Mouse (Mus musculus) ovary, postnatal 14 days (tissue): ENCODE measurements around the gene Gm29094.
"Not testable (repeated sequence)": the region's sequence is repeated elsewhere in the genome, so short reads cannot be mapped to it uniquely, and the experiment has no call there.

Experiments
- DNase-seq: peaks from one replicate; pipeline ENCODE4 v3.0.0; 2022; ENCODE audit warnings: low spot score

Gm29094 gene

GRCm38 (mm10) chr9:89198969-89199416 is at the start of gene Gm29094, which contains the start of gene Bcl2a1b:
Gene Gm29094 (plus strand): TSS chr9:89199379.
Gene Bcl2a1b (plus strand): TSS chr9:89199209.
- not testable (repeated sequence) for DNase-seq

GRCm38 (mm10) chr9:89172539-89172938 is 26.6 kb upstream of the Gm29094 start:
- not testable (repeated sequence) for DNase-seq

DNA sequence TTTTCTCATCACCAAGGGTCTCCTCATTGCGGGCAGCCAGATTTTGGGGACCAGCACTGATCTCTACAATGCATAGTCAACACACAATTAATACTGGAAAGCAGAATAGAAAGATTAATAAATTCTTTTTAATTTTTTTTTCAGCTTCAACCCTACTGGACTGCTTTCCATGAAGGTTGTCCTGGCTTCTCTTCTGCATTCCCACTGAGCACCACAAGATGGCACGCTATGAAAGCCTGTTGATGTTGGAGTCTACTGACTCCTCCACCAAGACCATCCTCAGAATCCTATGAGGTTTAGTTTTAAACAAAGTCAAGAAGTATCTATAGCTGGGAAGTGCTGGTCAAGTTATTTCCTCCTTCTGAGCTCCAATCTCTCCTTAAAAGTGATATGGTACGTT is 20.3 kb upstream of the Gm29094 start:
- peak; percentile 69 for DNase-seq

DNA sequence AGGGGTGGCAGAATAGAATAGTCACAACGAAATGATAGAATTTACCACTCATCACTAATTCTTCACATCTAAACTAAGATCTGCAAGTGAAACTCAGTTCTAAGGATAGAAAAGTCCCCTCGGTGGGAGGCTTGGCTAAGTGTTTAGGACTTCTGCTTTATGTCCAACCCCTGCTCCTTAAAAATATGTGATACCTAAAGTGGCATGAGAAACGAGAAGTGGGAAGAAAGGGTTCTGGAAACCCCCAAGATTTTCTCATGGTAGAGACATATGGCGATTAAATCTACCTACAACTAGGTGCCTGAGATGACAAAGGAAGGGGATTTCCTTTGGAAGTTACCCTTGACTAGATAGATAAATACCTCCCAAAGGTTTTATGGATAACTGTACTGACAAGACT is 19.7 kb upstream of the Gm29094 start:
- DNase-seq: not testable (repeated sequence)

DNA sequence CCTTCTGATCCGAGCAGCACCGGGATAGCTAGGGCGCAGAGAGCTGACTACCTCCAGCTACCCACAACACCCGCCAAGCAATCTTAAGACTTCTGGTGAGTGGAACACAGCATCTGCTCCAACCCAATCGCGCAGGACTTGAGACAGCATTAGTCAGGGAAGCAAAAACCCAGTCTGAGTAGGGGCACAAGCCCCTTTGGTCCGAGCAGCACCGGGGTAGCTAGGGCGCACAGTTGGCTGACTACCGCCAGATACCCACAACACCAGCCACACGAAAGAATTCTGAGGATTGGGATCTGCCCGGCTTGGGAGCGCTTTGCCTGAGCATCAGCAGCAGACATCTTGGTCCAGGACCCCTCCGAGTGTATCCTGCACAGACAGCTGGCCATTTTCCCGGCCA is 12.2 kb upstream of the Gm29094 start:
- DNase-seq: not testable (repeated sequence)

- not testable (repeated sequence) for DNase-seq
Observed at GRCm38 (mm10) chr9:89195483-89195882, 3.7 kb upstream of the Gm29094 start.

- DNase-seq: not testable (repeated sequence)
Observed at GRCm38 (mm10) chr9:89197509-89197908, 1.7 kb upstream of the Gm29094 start.

GRCm38 (mm10) chr9:89198349-89198748 is 830 bp upstream of the Gm29094 start:
- not testable (repeated sequence) for DNase-seq

DNA sequence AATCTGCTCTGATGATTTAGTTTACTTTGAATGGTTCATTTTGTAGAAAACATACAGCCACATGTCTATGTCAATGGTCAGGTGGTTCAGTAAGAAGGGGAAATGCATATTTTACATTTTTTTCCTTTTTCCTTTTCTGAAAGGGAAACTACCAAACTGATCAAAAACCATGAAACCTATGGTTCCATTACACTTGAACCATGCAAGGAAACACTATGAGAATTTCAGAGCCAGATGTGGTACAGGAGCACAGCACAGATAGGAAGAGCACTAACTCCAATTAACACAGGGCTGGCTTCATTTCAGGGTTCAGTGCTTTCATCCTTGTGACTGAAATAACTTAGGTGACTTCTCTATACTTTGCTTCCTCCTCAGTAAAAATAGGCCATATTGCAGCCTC is 3.1 kb downstream of the Gm29094 start:
- not testable (repeated sequence) for DNase-seq

DNA sequence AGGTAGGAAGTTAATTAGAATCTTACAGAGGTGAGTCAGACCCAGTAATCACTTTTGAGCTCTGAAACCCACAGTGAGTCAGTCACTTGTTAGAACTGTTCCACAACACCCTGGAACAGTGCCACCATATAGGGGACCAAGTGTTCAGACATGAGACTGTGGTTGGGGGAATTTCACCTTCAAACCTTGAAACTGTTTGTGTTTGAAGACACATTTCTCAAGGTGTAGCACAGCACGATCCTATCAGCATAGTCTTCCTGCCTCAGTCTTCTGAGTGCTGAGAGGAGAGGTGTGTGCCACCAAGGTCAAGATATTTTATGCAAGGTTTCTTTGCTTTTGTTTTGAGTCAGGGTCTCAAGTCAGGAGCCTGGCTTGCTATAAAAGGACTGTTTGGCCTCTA is 9.8 kb downstream of the Gm29094 start:
- not testable (repeated sequence) for DNase-seq

GRCm38 (mm10) chr9:89210353-89211064 is 11.3 kb downstream of the Gm29094 start, which contains the start of gene Mthfs:
Gene Mthfs (plus strand): TSS chr9:89210676.
- DNase-seq: not testable (repeated sequence)

DNA sequence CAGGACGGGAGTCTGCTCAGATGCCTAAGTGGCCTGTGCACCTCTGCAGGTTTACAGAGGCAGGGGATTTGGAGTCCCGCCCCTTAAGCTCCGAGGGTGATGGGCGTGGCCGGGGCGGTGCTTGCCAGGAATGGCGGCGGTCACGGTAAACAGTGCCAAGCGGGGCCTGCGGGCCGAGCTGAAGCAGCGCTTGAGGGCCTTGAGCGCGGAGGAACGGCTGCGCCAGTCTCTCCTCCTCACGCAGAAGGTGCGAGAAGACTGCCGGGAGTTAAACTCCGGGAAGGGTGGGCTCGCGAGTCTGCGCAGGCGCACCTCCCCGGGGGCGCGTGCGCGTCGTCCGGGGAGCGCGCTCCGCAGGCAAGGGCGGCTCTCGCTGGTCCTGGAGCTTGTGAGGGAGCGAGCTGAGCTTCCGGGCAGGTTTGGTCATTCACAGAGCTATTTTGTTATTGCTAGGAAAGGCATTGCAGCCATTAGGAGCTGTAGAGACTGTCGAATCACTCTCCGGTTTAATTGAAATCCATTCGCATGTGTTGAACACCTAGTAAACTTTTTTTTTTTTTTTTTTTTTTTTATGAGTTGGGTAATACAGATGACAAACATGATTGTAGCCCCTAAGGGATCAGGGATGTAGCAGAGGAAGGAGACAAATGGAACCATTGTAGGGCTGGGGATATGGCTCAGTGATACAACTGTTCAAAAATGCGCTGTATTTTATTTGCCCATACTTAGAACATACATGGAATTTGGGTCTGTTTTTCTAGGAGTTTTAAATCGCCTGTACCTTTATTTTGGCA is 12.1 kb downstream of the Gm29094 start:
- peak; percentile 85 for DNase-seq

DNA sequence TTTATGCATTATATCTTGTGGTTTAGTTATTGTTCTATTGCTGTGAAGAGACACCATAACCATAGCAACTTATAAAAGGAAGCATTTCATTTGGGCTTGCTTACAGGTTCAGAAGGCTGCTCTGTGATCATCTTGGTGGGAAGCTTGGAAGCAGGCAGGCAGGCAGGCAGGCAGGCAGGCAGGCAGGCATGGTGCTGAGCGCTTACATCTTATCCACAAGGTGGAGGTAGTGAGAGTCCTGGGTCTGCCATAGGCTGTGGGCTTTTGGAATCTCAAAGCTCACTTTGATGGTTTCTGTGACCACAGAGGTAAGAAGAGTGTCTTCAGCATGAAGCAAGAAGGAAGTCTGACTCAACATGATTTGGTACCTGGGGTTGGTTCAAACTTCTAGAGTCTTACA is 13.2 kb downstream of the Gm29094 start:
- DNase-seq: not testable (repeated sequence)

- DNase-seq: not testable (repeated sequence)
Observed at GRCm38 (mm10) chr9:89218174-89218573, 19.0 kb downstream of the Gm29094 start.

GRCm38 (mm10) chr9:89219668-89220067 is 20.5 kb downstream of the Gm29094 start:
- DNase-seq: not testable (repeated sequence)

DNA sequence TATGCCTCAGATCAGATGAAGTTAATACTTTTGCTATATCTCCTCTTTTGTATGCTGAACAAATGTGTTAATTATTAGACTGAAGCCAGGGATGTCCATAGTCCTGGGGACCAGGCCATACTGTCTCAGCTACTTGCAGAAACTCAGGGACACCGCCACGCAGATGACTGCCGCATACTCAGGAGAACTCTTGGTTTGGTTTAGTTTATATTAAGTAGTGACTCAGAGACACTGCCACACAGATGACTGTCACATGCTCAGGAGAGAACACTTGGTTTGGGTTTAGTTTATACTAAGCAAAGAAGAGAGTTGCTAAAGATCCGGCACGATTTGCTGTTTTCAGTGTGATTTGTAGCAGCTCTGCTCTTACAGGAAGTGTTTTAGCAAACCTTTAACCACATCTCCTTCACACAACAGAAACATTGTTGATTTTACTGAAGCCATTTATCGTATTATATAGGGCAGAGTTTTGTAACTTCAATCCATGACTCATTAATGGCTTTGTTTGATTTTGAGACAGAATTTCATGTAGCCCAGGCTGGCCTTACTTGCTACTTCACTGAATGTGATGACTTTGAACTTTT is 21.6 kb downstream of the Gm29094 start:
- not testable (repeated sequence) for DNase-seq

- no peak for DNase-seq
Observed at GRCm38 (mm10) chr9:89226071-89226470, 26.9 kb downstream of the Gm29094 start.

- no peak for DNase-seq
Observed at GRCm38 (mm10) chr9:89228122-89228521, 28.9 kb downstream of the Gm29094 start.

DNA sequence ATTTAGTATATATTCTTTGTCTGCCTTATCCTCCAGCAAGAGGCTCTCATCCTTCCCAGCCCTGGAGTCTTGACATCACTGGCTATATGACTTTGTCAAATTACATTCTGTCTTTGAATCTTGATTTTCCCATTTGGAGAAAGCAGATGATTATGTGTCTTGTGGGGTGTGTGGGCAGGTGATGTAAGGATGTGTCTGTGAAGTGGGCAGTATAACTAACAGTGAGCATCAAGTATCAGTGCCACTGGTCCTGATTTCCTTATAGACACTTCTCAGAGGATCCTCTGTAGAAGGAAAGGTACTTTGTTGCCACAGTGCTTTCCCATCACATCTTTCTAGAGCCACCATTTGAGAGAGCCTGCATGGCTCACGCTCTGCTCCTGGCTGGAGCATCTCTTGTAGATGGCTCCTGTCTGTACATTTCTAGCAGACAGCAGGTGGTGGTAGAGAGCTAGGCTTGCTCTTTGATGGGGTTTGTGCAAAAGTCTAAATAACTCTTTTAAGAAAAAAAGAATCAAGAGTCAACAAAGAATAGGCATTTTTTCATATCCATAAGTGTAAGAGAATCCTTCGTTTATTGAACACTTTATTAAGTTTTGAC is 31.8 kb downstream of the Gm29094 start:
- peak; percentile 33 for DNase-seq

DNA sequence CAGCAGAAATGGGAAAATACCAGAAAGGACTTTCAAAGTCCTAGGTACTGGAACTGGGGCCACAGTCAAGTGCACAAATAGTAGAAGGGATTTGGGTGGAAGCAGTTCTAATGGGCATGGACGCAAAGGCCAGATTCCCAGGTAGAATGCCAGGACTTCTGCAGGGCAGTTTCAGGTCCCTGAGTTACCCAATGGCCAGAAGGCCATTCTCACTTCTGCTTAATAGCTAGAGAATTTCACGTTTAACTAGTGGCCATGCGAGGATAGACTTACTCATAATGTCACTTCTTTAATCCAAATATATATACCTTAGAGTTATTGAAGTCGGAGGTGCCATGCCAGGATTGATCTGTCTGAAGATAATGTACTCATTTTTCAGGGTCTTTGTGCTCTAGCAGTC is 38.0 kb downstream of the Gm29094 start:
- DNase-seq: not testable (repeated sequence)

- not testable (repeated sequence) for DNase-seq
Observed at GRCm38 (mm10) chr9:89238976-89239505, 39.9 kb downstream of the Gm29094 start.

DNA sequence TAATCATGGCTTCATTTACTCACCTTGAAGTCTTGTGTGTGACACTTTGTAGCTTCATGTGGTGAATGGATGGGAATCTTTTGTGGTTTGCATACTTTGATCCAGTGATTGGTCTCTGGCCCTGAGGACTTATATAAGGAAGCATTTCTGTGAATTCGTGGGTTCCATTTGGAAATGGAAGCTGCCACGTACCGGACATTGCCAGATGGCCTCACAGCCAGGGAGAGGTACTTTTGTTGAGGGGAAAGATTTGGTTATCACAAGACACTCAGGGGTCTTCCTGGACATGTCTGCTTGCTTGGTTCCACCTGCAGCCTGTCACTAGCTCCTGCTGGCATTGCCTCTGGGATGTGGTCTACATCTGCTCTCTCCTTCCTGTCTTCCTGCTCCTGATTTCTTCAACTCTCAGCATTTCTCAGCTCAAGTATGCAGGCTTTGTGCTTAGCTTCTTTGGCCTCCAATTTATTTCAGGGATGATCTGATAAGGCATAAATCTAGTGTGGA is 41.4 kb downstream of the Gm29094 start:
- not testable (repeated sequence) for DNase-seq
